Mouse (Mus musculus): ENCODE measurements around the gene Spdye4a. TPM values are rescaled to one million over a fixed set of nuclear protein-coding genes. Genes with fewer than 3 reads are reported as not detected.

Spdye4a gene
- total RNA-seq (2021), result not detected
- long read RNA-seq, experiment 1, result 0 reads
- long read RNA-seq, experiment 2, result 0 reads

GRCm38 (mm10) chr5:143226790-143227189 is at the start of gene Spdye4a:
Gene Spdye4a (minus strand): TSS chr5:143226890.
- DNase-seq (ENCODE audit: low spot score in 2 of 2), result no peak
- intact Hi-C loops (cut with DNase I), result no loop called here

GRCm38 (mm10) chr5:143275761-143276160 is 49.1 kb upstream of the Spdye4a start:
- DNase-seq (ENCODE audit: low spot score in 2 of 2), result no peak
- intact Hi-C loops (cut with DNase I), result no loop called here

- DNase-seq (ENCODE audit: low spot score in 2 of 2), result no peak
- intact Hi-C loops (cut with DNase I), result no loop called here
Measured at GRCm38 (mm10) chr5:143272540-143273330, 46.0 kb upstream of the Spdye4a start.

GRCm38 (mm10) chr5:143272108-143272507 is 45.4 kb upstream of the Spdye4a start:
- intact Hi-C loops (cut with DNase I), result no loop called here

GRCm38 (mm10) chr5:143271642-143272041 is 45.0 kb upstream of the Spdye4a start:
- intact Hi-C loops (cut with DNase I), result no loop called here
- DNase-seq (ENCODE audit: low spot score in 2 of 2), result no peak

More at GRCm38 (mm10) chr5:143272108-143272507, 45.4 kb upstream of the Spdye4a start:
- DNase-seq (ENCODE audit: low spot score in 2 of 2), result no peak

GRCm38 (mm10) chr5:143270151-143270519 is 43.4 kb upstream of the Spdye4a start:
- no peak for DNase-seq (ENCODE audit: low spot score in 2 of 2)
- intact Hi-C loops (cut with DNase I), result no loop called here

- intact Hi-C loops (cut with DNase I), result no loop called here
Measured at GRCm38 (mm10) chr5:143269363-143270150, 42.9 kb upstream of the Spdye4a start, which contains the start of gene Zfp316. Gene Zfp316 (minus strand): TSS chr5:143270022.

GRCm38 (mm10) chr5:143268985-143269362 is 42.3 kb upstream of the Spdye4a start:
- no peak for DNase-seq (ENCODE audit: low spot score in 2 of 2)
- intact Hi-C loops (cut with DNase I), result no loop called here

More at GRCm38 (mm10) chr5:143269363-143270150, 42.9 kb upstream of the Spdye4a start, which contains the start of gene Zfp316:
- peak; percentile 74 to 78 for DNase-seq (ENCODE audit: low spot score in 2 of 2)

- no peak for DNase-seq (ENCODE audit: low spot score in 2 of 2)
- intact Hi-C loops (cut with DNase I), result no loop called here
Measured at GRCm38 (mm10) chr5:143266794-143267193, 40.1 kb upstream of the Spdye4a start.

GRCm38 (mm10) chr5:143265409-143265808 is 38.7 kb upstream of the Spdye4a start:
- intact Hi-C loops (cut with DNase I), result no loop called here

GRCm38 (mm10) chr5:143264689-143265088 is 38.0 kb upstream of the Spdye4a start:
- intact Hi-C loops (cut with DNase I), result no loop called here
- no peak for DNase-seq (ENCODE audit: low spot score in 2 of 2)

More at GRCm38 (mm10) chr5:143265409-143265808, 38.7 kb upstream of the Spdye4a start:
- no peak for DNase-seq (ENCODE audit: low spot score in 2 of 2)

GRCm38 (mm10) chr5:143261636-143262035 is 34.9 kb upstream of the Spdye4a start:
- DNase-seq (ENCODE audit: low spot score in 2 of 2), result peak; percentile 61 to 81
- intact Hi-C loops (cut with DNase I), result no loop called here

- intact Hi-C loops (cut with DNase I), result no loop called here
- no peak for DNase-seq (ENCODE audit: low spot score in 2 of 2)
Measured at GRCm38 (mm10) chr5:143255802-143256201, 29.1 kb upstream of the Spdye4a start.

- intact Hi-C loops (cut with DNase I), result no loop called here
- DNase-seq (ENCODE audit: low spot score in 2 of 2), result no peak
Measured at GRCm38 (mm10) chr5:143255131-143255519, 28.4 kb upstream of the Spdye4a start.

- no peak for DNase-seq (ENCODE audit: low spot score in 2 of 2)
- intact Hi-C loops (cut with DNase I), result no loop called here
Measured at GRCm38 (mm10) chr5:143254487-143255130, 27.9 kb upstream of the Spdye4a start.

- peak in 1 of 2 experiments; percentile 32 for DNase-seq (ENCODE audit: low spot score in 2 of 2)
- intact Hi-C loops (cut with DNase I), result no loop called here
Measured at GRCm38 (mm10) chr5:143253881-143254486, 27.3 kb upstream of the Spdye4a start.

- peak in 1 of 2 experiments; percentile 33 for DNase-seq (ENCODE audit: low spot score in 2 of 2)
- intact Hi-C loops (cut with DNase I), result no loop called here
Measured at GRCm38 (mm10) chr5:143253186-143253880, 26.6 kb upstream of the Spdye4a start.

- no peak for DNase-seq (ENCODE audit: low spot score in 2 of 2)
- intact Hi-C loops (cut with DNase I), result no loop called here
Measured at GRCm38 (mm10) chr5:143252791-143253185, 26.1 kb upstream of the Spdye4a start.

- no peak for DNase-seq (ENCODE audit: low spot score in 2 of 2)
- intact Hi-C loops (cut with DNase I), result no loop called here
Measured at GRCm38 (mm10) chr5:143252039-143252438, 25.3 kb upstream of the Spdye4a start.
